Mouse (Mus musculus) right cerebral cortex, adult 2 months (tissue): ENCODE results near the gene Exoc3l4.

Experiments
- DNase-seq, 2 experiments: peaks; one replicate each; pipeline ENCODE4 v3.0.0; 2021 to 2022; ENCODE audit warnings: low spot score in 2 of 2

The Exoc3l4 gene

DNA sequence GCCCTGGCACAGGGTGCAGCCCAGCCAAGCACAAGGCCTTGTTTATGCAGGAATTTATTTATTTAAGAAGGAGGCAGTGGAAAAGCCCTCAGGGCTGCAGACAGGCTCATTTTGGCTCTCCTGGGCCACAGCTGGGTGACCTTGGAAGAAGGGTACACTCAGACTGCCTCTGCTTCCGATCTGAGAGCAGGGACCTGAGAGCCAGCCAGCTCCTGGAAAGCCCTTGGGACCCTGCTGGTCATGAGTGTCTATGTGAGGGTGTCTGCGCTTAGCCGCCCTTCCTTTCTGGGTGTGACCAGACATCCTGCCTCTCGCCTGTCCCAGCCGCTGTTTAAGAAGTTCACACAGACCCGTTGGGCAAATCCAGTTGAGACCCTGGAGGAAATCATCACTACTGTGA lies 33.5 kb downstream of the Exoc3l4 start:
- no peak for DNase-seq

- no peak for DNase-seq
Observed at GRCm38 (mm10) chr12:111451561-111451960, 34.7 kb downstream of the Exoc3l4 start.

- DNase-seq, result no peak
Observed at GRCm38 (mm10) chr12:111454021-111454420, 37.2 kb downstream of the Exoc3l4 start.

- no peak for DNase-seq
Observed at GRCm38 (mm10) chr12:111454543-111455280, 37.9 kb downstream of the Exoc3l4 start.

DNA sequence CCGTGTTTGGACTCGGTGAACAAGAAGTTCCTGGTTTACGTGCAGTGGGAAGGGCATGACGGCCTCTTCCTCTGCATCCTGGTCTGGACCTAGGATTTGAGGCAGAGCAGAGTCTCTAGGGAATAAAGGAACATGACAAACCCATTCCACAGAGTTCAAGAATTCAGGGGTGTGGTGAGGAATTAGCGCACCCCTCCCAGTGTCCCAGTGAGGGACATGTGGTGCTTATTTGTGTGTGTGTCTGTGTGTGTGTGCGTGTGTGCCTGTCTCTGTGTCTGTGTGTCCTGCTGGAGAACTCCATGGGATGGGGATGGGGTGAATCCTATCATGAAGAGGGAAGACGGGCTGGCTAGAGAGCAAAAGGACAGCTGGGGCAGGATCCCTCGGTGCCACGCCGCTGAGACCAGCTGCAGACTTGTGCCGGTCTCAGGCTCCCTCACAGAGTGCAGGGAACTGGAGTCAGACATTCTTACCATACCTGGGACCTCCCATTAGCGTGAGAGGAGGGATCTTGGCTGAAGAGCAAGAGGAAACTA lies 38.6 kb downstream of the Exoc3l4 start:
- no peak for DNase-seq

- DNase-seq, result no peak
Observed at GRCm38 (mm10) chr12:111455860-111456259, 39.0 kb downstream of the Exoc3l4 start.

DNA sequence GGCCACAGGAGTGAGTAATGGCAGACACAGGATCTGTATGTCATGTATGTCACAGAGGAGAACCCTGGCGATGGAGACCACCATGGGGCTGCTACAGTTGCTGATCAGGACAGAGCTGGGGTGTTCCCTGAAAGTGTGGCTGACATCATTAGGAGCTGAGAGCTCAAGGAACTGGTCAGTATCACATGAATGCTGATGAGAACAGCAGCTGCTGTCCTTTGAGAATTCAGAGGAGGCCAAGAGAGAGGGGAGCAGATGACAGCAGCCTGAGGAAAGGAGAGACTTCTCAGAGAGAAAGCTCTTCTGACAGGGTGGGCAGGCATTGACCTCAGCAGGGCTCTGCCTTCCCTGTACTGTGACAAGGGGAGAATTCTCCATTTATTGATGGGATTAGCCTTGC lies 40.9 kb downstream of the Exoc3l4 start:
- no peak for DNase-seq

GRCm38 (mm10) chr12:111463570-111463969 lies 46.8 kb downstream of the Exoc3l4 start:
- no peak for DNase-seq

- no peak for DNase-seq
Observed at GRCm38 (mm10) chr12:111466369-111466768, 49.6 kb downstream of the Exoc3l4 start.

DNA sequence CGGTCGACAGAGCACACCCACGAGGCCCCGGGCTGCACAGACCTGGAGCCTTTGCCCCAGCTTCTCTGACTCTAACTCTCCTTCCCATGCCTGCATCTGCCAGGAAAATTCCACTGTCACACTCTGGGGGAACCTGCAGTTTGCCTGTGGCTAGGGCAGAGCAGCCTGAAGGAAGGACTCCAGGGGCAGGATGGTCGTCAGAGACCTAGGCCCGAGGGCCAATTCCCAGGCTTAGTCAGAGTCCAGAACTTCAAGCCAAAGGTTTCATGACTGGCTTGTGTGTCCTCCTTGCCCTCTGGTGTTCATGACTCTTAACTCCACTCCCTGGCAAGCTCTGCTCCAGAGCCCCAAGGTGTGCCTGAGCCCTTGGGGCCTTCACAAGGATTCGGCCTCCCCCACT lies 51.4 kb downstream of the Exoc3l4 start:
- no peak for DNase-seq

DNA sequence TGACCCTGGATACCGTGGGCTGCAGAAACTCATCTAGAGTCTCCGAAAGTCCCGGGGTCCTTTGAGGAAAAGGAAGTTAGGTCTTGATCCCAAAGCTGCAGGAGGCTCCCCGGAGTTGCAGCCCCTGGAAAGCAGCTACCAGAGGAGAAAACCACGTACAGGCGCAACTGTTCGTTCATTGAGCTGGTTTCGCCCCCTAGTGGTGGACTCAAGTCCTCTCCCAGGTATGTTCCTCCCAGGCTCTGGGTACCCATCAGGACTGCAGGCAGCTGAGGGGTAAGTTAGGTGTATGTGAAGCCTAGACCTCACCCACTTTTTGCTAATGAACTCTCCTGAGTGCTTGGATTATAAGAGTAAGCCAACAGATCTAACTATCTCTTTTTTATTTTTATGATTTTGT lies 52.7 kb downstream of the Exoc3l4 start:
- DNase-seq, result peak; percentile 72 to 73

GRCm38 (mm10) chr12:111471119-111471518 lies 54.3 kb downstream of the Exoc3l4 start:
- DNase-seq, result no peak

GRCm38 (mm10) chr12:111471721-111472120 lies 54.9 kb downstream of the Exoc3l4 start:
- DNase-seq, result no peak

GRCm38 (mm10) chr12:111472886-111473285 lies 56.1 kb downstream of the Exoc3l4 start:
- DNase-seq, result peak in 1 of 2 experiments; percentile 11

DNA sequence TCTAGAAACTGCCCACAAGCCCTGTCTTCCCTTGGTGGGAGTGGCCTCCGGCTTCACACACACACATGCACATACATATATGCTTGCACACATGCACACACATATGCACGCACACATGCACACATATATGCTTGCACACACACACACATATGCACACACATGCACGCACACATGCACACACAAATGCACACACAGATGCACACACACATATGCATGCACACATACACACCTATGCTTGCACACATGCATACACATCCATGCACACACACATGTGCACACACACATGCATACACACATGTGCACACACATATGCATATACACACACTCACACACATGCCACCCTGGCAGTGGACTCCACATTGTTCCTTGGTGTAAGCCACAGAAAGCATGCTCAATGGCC lies 57.6 kb downstream of the Exoc3l4 start:
- DNase-seq, result no peak

DNA sequence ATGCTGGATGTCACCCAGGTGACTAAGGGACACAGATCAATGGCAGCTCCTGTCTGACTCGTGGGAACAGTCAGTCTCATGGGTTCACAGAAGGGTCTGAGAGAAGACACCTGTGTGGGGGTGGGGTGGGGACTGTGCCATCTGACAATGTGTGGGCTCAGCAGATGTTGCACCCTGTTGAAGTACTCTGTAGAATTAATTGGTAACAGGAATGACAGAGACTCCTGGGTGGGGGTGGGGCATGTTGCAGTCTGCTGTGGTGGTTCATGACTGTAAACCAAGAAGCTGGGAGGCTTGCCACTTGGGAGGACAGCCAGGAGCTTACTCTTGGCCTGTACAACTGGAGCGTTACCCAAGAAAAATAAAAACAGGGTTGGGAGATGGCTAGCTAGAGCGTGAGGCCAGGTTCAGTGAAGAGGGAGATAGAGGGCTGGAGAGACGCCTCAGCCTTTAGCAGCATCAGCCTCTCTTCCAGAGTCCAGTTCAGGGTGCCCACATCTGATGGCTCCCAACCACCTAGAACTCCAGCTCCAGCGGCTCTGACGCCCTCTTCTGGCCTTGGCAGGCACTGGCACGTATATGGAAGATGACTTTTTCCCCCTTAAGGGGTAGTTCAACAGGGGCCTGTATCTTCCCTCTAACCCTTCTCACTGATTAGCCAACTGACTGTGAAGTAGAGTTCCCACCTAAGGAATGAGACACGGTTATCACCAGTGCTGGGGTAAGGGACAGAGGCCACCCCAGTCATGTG lies 58.3 kb downstream of the Exoc3l4 start:
- DNase-seq, result peak in 1 of 2 experiments; percentile 21

- DNase-seq, result no peak
Observed at GRCm38 (mm10) chr12:111478924-111479323, 62.1 kb downstream of the Exoc3l4 start.

GRCm38 (mm10) chr12:111479917-111480316 lies 63.1 kb downstream of the Exoc3l4 start:
- peak in 1 of 2 experiments; percentile 9 for DNase-seq
